Mouse (Mus musculus): ENCODE results near the gene Tspyl3. TPM values are rescaled to one million over a fixed set of nuclear protein-coding genes. Genes with fewer than 3 reads are reported as not detected.

The Tspyl3 gene
- polyA plus RNA-seq, 1 experiment from 2014 or later = 23.5 TPM

DNA sequence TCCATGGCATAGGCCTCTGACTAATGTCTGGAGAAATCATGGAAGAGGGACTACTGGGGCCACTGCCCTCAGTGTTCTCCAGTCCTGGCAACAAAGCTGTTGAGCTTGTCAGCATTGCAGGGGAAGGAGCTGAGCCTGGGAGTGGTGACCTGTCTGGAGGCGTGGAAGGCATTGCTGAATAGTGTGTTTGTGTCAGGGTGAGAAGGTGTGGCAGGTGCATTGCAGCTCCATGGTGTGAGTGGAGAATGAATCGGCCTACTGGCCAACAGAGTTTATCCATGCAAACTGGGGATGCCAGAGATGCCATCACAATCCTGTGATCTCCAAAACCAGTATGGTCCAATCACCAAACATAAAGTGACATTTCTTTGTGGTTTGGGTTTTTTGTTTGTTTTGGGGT is 31.4 kb upstream of the Tspyl3 start:
- H3K27ac ChIP-seq (ENCODE audit: low read depth, low read length) = no peak overlapping the region
- 89% methylated on average over 2 of the region's 2 CpGs for WGBS
- H3K4me2 ChIP-seq (ENCODE audit: low read length) = no peak overlapping the region

GRCm38 (mm10) chr2:153249751-153250150 is 24.5 kb upstream of the Tspyl3 start:
- H3K4me3 ChIP-seq (ENCODE audit: low read depth, low read length) = no peak overlapping the region
- peaks cover 43% of the 10 kb centered on the region for H3K36me3 ChIP-seq (ENCODE audit: control insufficient read depth, insufficient read depth, low read length)
- ATAC-seq (no peak), DNase-seq (ENCODE audit: low spot score) (no peak)
- no peaks in the 10 kb centered on the region for H3K27me3 ChIP-seq (replicated peaks; ENCODE audit: control insufficient read depth, insufficient read depth, low read length)
- no peak overlapping the region for H3K4me2 ChIP-seq (ENCODE audit: low read length)
- H3K9ac ChIP-seq (ENCODE audit: low read length) = no peak overlapping the region
- H3K4me1 ChIP-seq (ENCODE audit: control insufficient read depth, insufficient read depth, low read length) = no peaks in the 10 kb centered on the region
- H3K9me3 ChIP-seq (replicated peaks; ENCODE audit: control insufficient read depth, low read length) = no peaks in the 10 kb centered on the region
- WGBS = 95% methylated on average over 5 of the region's 5 CpGs
- H3K27ac ChIP-seq (ENCODE audit: low read depth, low read length) = no peak overlapping the region

More for the DNA sequence above, 31.4 kb upstream of the Tspyl3 start:
- DNase-seq (ENCODE audit: low spot score) (no peak), ATAC-seq (no peak)
- H3K9ac ChIP-seq (ENCODE audit: low read length) = no peak overlapping the region
- H3K4me3 ChIP-seq (ENCODE audit: low read depth, low read length) = no peak overlapping the region
- H3K36me3 ChIP-seq (ENCODE audit: control insufficient read depth, insufficient read depth, low read length) = peaks cover 34% of the 10 kb centered on the region
- H3K27me3 ChIP-seq (replicated peaks; ENCODE audit: control insufficient read depth, insufficient read depth, low read length) = no peaks in the 10 kb centered on the region
- no peaks in the 10 kb centered on the region for H3K9me3 ChIP-seq (replicated peaks; ENCODE audit: control insufficient read depth, low read length)
- H3K4me1 ChIP-seq (ENCODE audit: control insufficient read depth, insufficient read depth, low read length) = no peaks in the 10 kb centered on the region

DNA sequence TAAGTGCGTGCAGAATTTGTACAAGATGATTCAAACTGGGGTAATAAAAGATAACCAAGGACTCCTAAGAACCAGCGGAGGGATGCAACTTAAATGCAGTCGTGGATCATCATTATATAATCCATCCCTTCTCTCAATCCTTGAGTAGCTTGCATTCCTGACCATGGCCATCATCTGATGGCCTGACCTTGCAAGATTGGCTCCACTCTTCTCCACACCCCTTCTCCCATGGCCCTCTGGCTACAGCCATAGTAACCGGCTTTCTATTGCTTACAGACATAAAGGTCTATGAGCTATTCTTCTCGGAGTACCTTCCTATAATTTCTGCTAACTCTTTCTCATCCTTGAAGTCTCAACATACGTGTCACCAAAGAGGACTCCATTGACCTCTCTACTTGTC is 16.9 kb upstream of the Tspyl3 start:
- H3K4me1 ChIP-seq (ENCODE audit: control insufficient read depth, insufficient read depth, low read length) = peaks cover 15% of the 10 kb centered on the region
- H3K9ac ChIP-seq (ENCODE audit: low read length) = peak overlapping the region; percentile 96
- 65% methylated on average over 6 of the region's 6 CpGs for WGBS
- ATAC-seq (no peak), DNase-seq (ENCODE audit: low spot score) (no peak)
- no peak overlapping the region for H3K27ac ChIP-seq (ENCODE audit: low read depth, low read length)
- H3K9me3 ChIP-seq (replicated peaks; ENCODE audit: control insufficient read depth, low read length) = no peaks in the 10 kb centered on the region
- H3K36me3 ChIP-seq (ENCODE audit: control insufficient read depth, insufficient read depth, low read length) = peaks cover 12% of the 10 kb centered on the region; the same call in 1 of the 2 replicates
- peak overlapping the region; percentile 95 for H3K4me2 ChIP-seq (ENCODE audit: low read length)
- peak overlapping the region; percentile 94 for H3K4me3 ChIP-seq (ENCODE audit: low read depth, low read length)
- H3K27me3 ChIP-seq (replicated peaks; ENCODE audit: control insufficient read depth, insufficient read depth, low read length) = no peaks in the 10 kb centered on the region

- ATAC-seq (peak; percentile 99), DNase-seq (ENCODE audit: low spot score) (peak; percentile 96)
- Histone ChIP-seq H3K4me1 (ENCODE audit: control insufficient read depth, insufficient read depth, low read length) (peaks cover 15% of the 10 kb centered on the region), H3K36me3 (ENCODE audit: control insufficient read depth, insufficient read depth, low read length) (peaks cover 15% of the 10 kb centered on the region; the same call in 1 of the 2 replicates), H3K27ac (ENCODE audit: low read depth, low read length) (peak within 1 kb of the TSS; percentile 80), H3K9me3 (replicated peaks; ENCODE audit: control insufficient read depth, low read length) (no peaks in the 10 kb centered on the region), H3K4me3 (ENCODE audit: low read depth, low read length) (peak within 1 kb of the TSS; percentile 94), H3K27me3 (replicated peaks; ENCODE audit: control insufficient read depth, insufficient read depth, low read length) (no peaks in the 10 kb centered on the region), H3K9ac (ENCODE audit: low read length) (peak within 1 kb of the TSS; percentile 96), H3K4me2 (ENCODE audit: low read length) (peak within 1 kb of the TSS; percentile 95)
- WGBS = under 1% methylated on average over 56 of the region's 72 CpGs
Measured at GRCm38 (mm10) chr2:153241250-153242014, 16.2 kb upstream of the Tspyl3 start, which contains the start of the genes Plagl2 and Pofut1. Gene Plagl2, minus strand, starts transcription at chr2:153241426. Gene Pofut1, plus strand, starts transcription at chr2:153241533.

- peak; percentile 68; the same call in 1 of the 2 replicates for ATAC-seq
- DNase-seq (ENCODE audit: low spot score) = peak; percentile 21
- Histone ChIP-seq H3K4me2 (ENCODE audit: low read length) (peak overlapping the region; percentile 95), H3K9me3 (replicated peaks; ENCODE audit: control insufficient read depth, low read length) (no peaks in the 10 kb centered on the region), H3K4me1 (ENCODE audit: control insufficient read depth, insufficient read depth, low read length) (peaks cover 15% of the 10 kb centered on the region), H3K27me3 (replicated peaks; ENCODE audit: control insufficient read depth, insufficient read depth, low read length) (no peaks in the 10 kb centered on the region), H3K36me3 (ENCODE audit: control insufficient read depth, insufficient read depth, low read length) (peaks cover 21% of the 10 kb centered on the region), H3K9ac (ENCODE audit: low read length) (peak overlapping the region; percentile 96), H3K4me3 (ENCODE audit: low read depth, low read length) (peak overlapping the region; percentile 94), H3K27ac (ENCODE audit: low read depth, low read length) (peak overlapping the region; percentile 80)
- WGBS = under 1% methylated on average over 21 of the region's 33 CpGs
Measured at GRCm38 (mm10) chr2:153240701-153241235, 15.5 kb upstream of the Tspyl3 start.

- Histone ChIP-seq H3K4me3 (ENCODE audit: low read depth, low read length) (peak overlapping the region; percentile 94), H3K9ac (ENCODE audit: low read length) (peak overlapping the region; percentile 96), H3K27ac (ENCODE audit: low read depth, low read length) (no peak overlapping the region), H3K9me3 (replicated peaks; ENCODE audit: control insufficient read depth, low read length) (no peaks in the 10 kb centered on the region), H3K27me3 (replicated peaks; ENCODE audit: control insufficient read depth, insufficient read depth, low read length) (no peaks in the 10 kb centered on the region), H3K4me2 (ENCODE audit: low read length) (peak overlapping the region; percentile 95), H3K36me3 (ENCODE audit: control insufficient read depth, insufficient read depth, low read length) (peaks cover 25% of the 10 kb centered on the region), H3K4me1 (ENCODE audit: control insufficient read depth, insufficient read depth, low read length) (peaks cover 15% of the 10 kb centered on the region)
- no peak for ATAC-seq
- peak; percentile 34 for DNase-seq (ENCODE audit: low spot score)
- 1% methylated on average over 21 of the region's 22 CpGs for WGBS
Measured at GRCm38 (mm10) chr2:153239860-153240480, 14.7 kb upstream of the Tspyl3 start.

DNA sequence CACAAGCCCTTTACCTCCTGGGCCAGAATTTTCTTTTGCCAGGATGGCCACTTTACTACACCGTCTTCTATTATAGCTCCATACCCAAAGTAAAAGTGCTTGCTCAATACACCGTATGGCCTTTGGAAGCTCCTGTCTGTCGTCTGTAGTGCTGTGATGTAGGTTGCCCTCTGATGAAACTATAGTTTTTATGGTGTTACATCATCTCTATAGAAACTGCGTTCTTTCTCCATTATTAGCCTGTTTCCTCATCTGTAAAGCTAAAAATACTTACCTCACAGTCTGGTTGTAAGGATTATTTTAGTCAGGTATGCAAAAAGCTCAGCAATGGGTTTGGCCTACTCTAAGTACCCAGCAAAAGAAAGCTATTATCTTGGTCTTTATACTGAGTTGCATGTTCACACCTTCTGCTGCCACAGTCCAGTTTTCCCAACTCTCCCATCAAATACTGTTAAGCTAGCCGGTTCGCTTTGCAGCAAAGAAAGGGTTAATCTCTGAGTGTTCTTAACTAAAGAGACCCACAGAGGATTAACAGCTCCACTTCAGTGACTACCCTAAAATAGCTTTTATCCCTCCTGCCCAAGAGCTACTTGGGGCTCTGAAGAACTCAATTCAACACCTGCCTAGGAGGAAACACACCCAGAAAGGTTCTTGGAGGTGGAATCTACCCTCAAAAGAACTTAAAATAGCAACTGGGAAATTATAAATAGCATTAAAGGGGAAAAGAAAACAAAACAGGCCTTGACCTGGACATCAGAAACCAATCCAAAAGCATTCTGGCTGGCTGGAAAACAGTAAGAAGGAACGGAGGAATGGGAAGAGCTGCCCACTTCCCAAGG is 14.0 kb upstream of the Tspyl3 start:
- H3K36me3 ChIP-seq (ENCODE audit: control insufficient read depth, insufficient read depth, low read length) = peaks cover 32% of the 10 kb centered on the region
- DNase-seq (ENCODE audit: low spot score) = no peak
- H3K9me3 ChIP-seq (replicated peaks; ENCODE audit: control insufficient read depth, low read length) = no peaks in the 10 kb centered on the region
- H3K27me3 ChIP-seq (replicated peaks; ENCODE audit: control insufficient read depth, insufficient read depth, low read length) = no peaks in the 10 kb centered on the region
- H3K4me1 ChIP-seq (ENCODE audit: control insufficient read depth, insufficient read depth, low read length) = peaks cover 15% of the 10 kb centered on the region
- 38% methylated on average over 7 of the region's 7 CpGs for WGBS
- H3K27ac ChIP-seq (ENCODE audit: low read depth, low read length) = no peak overlapping the region
- H3K4me3 ChIP-seq (ENCODE audit: low read depth, low read length) = peak overlapping the region; percentile 94
- H3K4me2 ChIP-seq (ENCODE audit: low read length) = peak overlapping the region; percentile 95
- peak overlapping the region; percentile 96 for H3K9ac ChIP-seq (ENCODE audit: low read length)
- ATAC-seq = no peak

DNA sequence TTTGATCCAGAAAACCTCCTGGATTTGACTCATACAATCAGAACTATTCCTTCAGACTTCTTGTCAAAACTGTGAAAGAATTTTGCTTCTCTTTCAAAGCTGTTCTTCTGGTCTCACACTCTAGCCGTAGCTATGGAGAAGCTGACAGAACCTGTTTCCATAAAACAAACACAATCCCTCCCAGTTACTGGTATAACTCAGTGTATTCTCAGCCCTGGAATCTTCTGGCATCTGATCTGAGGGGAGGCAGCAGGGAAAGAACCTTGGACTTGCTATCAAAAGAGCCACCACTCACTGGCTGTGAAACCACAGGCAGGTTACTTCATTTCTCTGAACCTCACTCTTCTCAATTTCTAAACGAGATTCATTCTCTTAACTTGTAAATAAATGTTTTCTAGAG is 13.2 kb upstream of the Tspyl3 start:
- H3K36me3 ChIP-seq (ENCODE audit: control insufficient read depth, insufficient read depth, low read length) = peaks cover 36% of the 10 kb centered on the region
- H3K4me1 ChIP-seq (ENCODE audit: control insufficient read depth, insufficient read depth, low read length) = peaks cover 15% of the 10 kb centered on the region
- no peaks in the 10 kb centered on the region for H3K9me3 ChIP-seq (replicated peaks; ENCODE audit: control insufficient read depth, low read length)
- H3K27ac ChIP-seq (ENCODE audit: low read depth, low read length) = no peak overlapping the region
- H3K4me3 ChIP-seq (ENCODE audit: low read depth, low read length) = no peak overlapping the region
- H3K4me2 ChIP-seq (ENCODE audit: low read length) = no peak overlapping the region; the same call in 1 of the 2 replicates
- DNase-seq (ENCODE audit: low spot score) = no peak
- no peaks in the 10 kb centered on the region for H3K27me3 ChIP-seq (replicated peaks; ENCODE audit: control insufficient read depth, insufficient read depth, low read length)
- H3K9ac ChIP-seq (ENCODE audit: low read length) = no peak overlapping the region
- no peak for ATAC-seq
- 64% methylated on average over 2 of the region's 2 CpGs for WGBS
